Mouse (Mus musculus): ENCODE measurements around the gene Rasgrf1.

DNA sequence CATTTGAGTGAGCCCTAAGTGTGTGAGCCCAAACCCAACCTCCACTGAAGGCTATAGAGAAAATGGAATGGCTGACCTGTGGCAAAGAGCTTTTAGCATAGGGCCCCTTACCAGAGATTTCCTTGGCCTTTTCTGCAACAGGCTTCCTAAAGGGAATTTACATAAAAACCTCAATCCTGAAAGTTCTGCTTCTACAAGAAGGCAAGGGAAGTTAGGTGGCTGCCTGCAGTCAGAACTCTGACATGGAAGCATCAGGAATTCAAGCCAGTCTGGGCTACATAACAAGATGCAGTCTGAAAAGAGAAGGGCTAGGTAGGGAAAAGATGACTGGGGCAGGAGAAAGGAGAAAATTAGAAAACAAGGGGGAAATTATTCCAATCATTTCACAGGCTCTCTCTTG, 1.8 kb upstream of the Rasgrf1 start:
- TF ChIP-seq CTCF (IDR thresholded peaks at IDR 0.05; ENCODE audit: borderline replicate concordance, control insufficient read depth, extremely low read depth, insufficient read depth, low read length, poor library complexity) (no peak), POLR2A (IDR thresholded peaks at IDR 0.05; ENCODE audit: control insufficient read depth, extremely low read depth, insufficient read depth, low read length, poor library complexity) (no peak)

Data from thymus, adult 2 months (tissue).